Mouse (Mus musculus) testis, adult 2 months (tissue): ENCODE measurements at regions not wholly inside any gene's neighbourhood (a gene's known extent, or its start where the extent isn't known, plus 50 kb on each side); places are given as distances from the start of the nearest gene placed in this dataset.

Source experiments
- CTCF ChIP-seq: fragments of 200-500 bp; IDR thresholded peaks from 2 replicates; pipeline ENCODE4 v1.5.1; 2012; ENCODE audit warnings: low read depth, mild to moderate bottlenecking, inconsistent platforms, low read length, moderate library complexity; ENCODE audit not compliant: control insufficient read depth, insufficient read depth, insufficient replicate concordance
- POLR2A ChIP-seq: fragments of 200-500 bp; IDR thresholded peaks from 2 replicates; pipeline ENCODE4 v1.6.1; 2012; ENCODE audit warnings: low read depth, mild to moderate bottlenecking, inconsistent platforms, low read length, moderate library complexity; ENCODE audit not compliant: control insufficient read depth

DNA sequence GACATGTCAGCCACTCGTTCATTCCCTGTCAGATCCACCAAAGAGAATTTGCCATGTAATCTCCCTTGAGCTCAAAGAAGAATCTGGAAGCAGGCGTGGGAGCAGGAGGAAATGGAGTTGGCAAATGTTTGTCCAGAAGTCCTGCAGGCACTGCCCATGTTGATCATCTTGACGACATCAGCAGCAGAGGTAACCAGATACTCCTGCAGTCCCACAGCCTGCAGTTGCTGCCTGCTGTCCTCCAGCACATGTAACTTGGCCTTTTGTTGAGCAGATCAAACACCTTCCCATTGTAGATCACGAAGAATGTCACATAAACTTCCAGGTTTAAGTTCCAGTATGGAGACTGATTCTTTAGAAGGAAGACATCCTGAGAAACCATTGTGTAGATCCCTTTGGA is 121.3 kb upstream of the Ube2e2 start:
- TF ChIP-seq CTCF (no peak), POLR2A (no peak)
